Mouse (Mus musculus) lung, postnatal 0 days (tissue): ENCODE results near the gene Hhipl1.

Source experiments
- CTCF ChIP-seq: IDR thresholded peaks from 2 replicates; pipeline ENCODE4 v1.5.1; 2016; ENCODE audit warnings: antibody characterized with exemption, mild to moderate bottlenecking
- EP300 ChIP-seq: IDR thresholded peaks from 2 replicates; pipeline ENCODE4 v1.6.1; 2016; ENCODE audit warnings: antibody characterized with exemption, mild to moderate bottlenecking, control low read depth

- TF ChIP-seq CTCF, result no peak
- TF ChIP-seq EP300, result no peak
Observed at GRCm38 (mm10) chr12:108354284-108354683, 48.2 kb downstream of the Hhipl1 start.
